Mouse (Mus musculus) midbrain, embryonic 14.5 days (tissue): Measurements from ENCODE around the gene Shox2. TPM values are rescaled to one million over a fixed set of nuclear protein-coding genes. Genes with fewer than 3 reads are reported as not detected.

Source experiments
- ATAC-seq: fragments of 200-750 bp; cut with Nextera tagmentation; 2 replicates; pipeline ENCODE4 v1.8.0; 2017; ENCODE audit warnings: moderate number of reproducible peaks, moderate library complexity; ENCODE audit not compliant: low FRiP score, low TSS enrichment
- DNase-seq: peaks from one replicate; pipeline ENCODE4 v3.0.0-alpha.2; 2015
- H3K27ac ChIP-seq: fragments of 300-500 bp; sonication (generic); replicated peaks from 2 replicates; pipeline ENCODE4 v1.5.1; 2014; ENCODE audit warnings: mild to moderate bottlenecking, low read depth, low read length, moderate library complexity
- H3K27me3 ChIP-seq: fragments of 300-500 bp; sonication (generic); 2 replicates; pipeline ENCODE4 v1.6.1; 2014; ENCODE audit warnings: low read length, control low read depth, mixed read lengths; ENCODE audit not compliant: control insufficient read depth, insufficient read depth
- H3K36me3 ChIP-seq: fragments of 300-500 bp; sonication (generic); 2 replicates; pipeline ENCODE4 v1.6.1; 2014; ENCODE audit warnings: low read length, control low read depth; ENCODE audit not compliant: control insufficient read depth, insufficient read depth
- H3K4me1 ChIP-seq: fragments of 300-500 bp; sonication (generic); 2 replicates; pipeline ENCODE4 v1.6.1; 2014; ENCODE audit warnings: mild to moderate bottlenecking, antibody characterized with exemption, low read length, control low read depth; ENCODE audit not compliant: control insufficient read depth, insufficient read depth
- H3K4me2 ChIP-seq: fragments of 300-500 bp; sonication (generic); 2 replicates; pipeline ENCODE4 v1.6.1; 2014; ENCODE audit warnings: mild to moderate bottlenecking, low read length, moderate library complexity
- H3K4me3 ChIP-seq: fragments of 300-500 bp; sonication (generic); replicated peaks from 2 replicates; pipeline ENCODE4 v1.5.1; 2014; ENCODE audit warnings: low read depth, low read length
- H3K9ac ChIP-seq: fragments of 300-500 bp; sonication (generic); replicated peaks from 2 replicates; pipeline ENCODE4 v1.6.1; 2014; ENCODE audit warnings: mild to moderate bottlenecking, low read length, moderate library complexity
- H3K9me3 ChIP-seq: fragments of 300-500 bp; sonication (generic); 2 replicates; pipeline ENCODE4 v1.6.1; 2016; ENCODE audit warnings: low read length, control low read depth, mixed read lengths; ENCODE audit not compliant: control insufficient read depth
- WGBS: fragments of 180-500 bp; shearing (Covaris S2); extraction: QIAGEN DNeasy Blood & Tissue Kit; methylation state at CpG from one replicate; pipeline ENCODE4 v1.1.7; 2014; 5-methylcytosine and 5-hydroxymethylcytosine counted together
- polyA plus RNA-seq: library from polyadenylated mRNA; unstranded; fragments of >200 nt; fragmentation: Nextera tagmentation; extraction: Ambion mirVana; gene quantifications from 2 replicates; pipeline ENCODE4 v1.2.1, GENCODE M21; 2014

Gene Shox2
- polyA plus RNA-seq, result 61.8 and 74.7 TPM in 2 replicates

DNA sequence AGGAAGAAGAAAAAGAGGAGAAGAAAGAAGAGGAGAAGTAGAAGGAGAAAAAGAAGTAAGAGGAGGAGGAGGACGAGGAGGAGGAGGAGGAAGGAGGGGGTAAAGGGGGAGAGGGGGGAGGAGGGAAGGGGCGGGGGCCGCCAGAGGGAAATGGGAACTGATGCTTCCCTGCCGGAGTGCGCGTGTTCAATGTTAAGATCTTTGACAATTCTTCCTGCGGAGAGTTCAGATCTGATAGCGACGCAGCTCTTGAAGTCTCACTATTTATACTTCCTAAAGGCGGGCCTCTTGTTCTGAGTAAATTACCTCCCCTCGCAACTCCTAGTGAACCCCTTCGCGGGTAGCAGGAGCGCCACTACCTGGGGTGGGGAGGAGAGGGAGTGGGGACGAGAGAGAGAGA, at the start of gene Shox2:
TSS of gene Shox2 (minus strand) at position 66 of the 400 bp plus-strand sequence.
- peak within 1 kb of the TSS; percentile 43 for H3K4me2 ChIP-seq
- peaks cover 13% of the 10 kb centered on the region; the same call in 1 of the 2 replicates for H3K4me1 ChIP-seq
- peak within 1 kb of the TSS; percentile 54 for H3K4me3 ChIP-seq
- DNase-seq, result peak; percentile 73
- ATAC-seq, result peak; percentile 31
- peaks cover 31% of the 10 kb centered on the region for H3K27me3 ChIP-seq
- 0% methylated on average over 14 of the region's 15 CpGs for WGBS
- peak within 1 kb of the TSS; percentile 91 for H3K27ac ChIP-seq
- H3K36me3 ChIP-seq, result no peaks in the 10 kb centered on the region
- H3K9ac ChIP-seq, result peak within 1 kb of the TSS; percentile 73
- no peaks in the 10 kb centered on the region for H3K9me3 ChIP-seq

DNA sequence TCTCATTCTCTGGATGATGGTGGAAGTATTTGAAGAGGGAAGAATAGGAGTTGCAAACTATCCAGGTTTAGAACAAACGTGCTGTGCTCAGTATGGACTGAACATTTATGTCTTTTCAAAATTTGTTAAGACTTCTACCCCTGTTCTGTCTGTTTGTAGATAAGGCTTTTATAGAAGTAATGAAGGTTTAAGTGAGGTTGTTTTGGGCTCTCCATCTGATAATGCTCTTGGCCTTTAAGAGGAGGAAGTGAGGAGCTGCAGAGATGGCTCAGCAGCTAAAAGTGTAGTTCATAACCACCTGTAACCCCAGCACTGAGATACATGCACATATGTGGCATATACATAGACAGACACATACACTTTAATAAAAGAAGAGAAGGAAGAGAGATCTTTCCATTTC, 15.2 kb upstream of the Shox2 start:
- WGBS, result 91% methylated on average over 1 of the region's 1 CpGs
- no peak overlapping the region for H3K27ac ChIP-seq
- ATAC-seq (no peak), DNase-seq (no peak)
- H3K9ac ChIP-seq, result no peak overlapping the region
- H3K27me3 ChIP-seq, result no peaks in the 10 kb centered on the region
- no peak overlapping the region for H3K4me2 ChIP-seq
- H3K36me3 ChIP-seq, result peaks cover 16% of the 10 kb centered on the region
- no peak overlapping the region for H3K4me3 ChIP-seq
- H3K4me1 ChIP-seq, result no peaks in the 10 kb centered on the region
- H3K9me3 ChIP-seq, result no peaks in the 10 kb centered on the region

DNA sequence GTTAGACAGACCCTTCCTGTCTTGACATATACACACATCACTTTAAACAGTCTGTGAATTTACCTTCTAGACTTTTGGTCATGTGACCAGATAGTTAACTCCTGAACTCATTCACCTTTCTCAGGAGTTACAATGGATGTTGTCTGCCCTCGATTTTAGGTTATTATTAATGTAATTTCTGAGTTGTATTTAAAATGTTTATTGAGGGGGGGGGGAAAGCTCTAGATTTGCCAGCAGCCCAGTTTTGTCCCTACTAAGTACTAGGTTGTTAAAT, 4.7 kb upstream of the Shox2 start:
- H3K4me2 ChIP-seq, result peak overlapping the region; percentile 76
- no peaks in the 10 kb centered on the region for H3K9me3 ChIP-seq
- peak overlapping the region; percentile 75 for H3K4me3 ChIP-seq
- peak overlapping the region; percentile 76; the same call in 1 of the 2 replicates for H3K27ac ChIP-seq
- DNase-seq, result no peak
- peaks cover 8% of the 10 kb centered on the region; the same call in 1 of the 2 replicates for H3K4me1 ChIP-seq
- no peaks in the 10 kb centered on the region for H3K36me3 ChIP-seq
- 9% methylated on average over 1 of the region's 1 CpGs for WGBS
- no peak; the same call in 1 of the 2 replicates for ATAC-seq
- peak overlapping the region; percentile 77 for H3K9ac ChIP-seq
- peaks cover 12% of the 10 kb centered on the region for H3K27me3 ChIP-seq

DNA sequence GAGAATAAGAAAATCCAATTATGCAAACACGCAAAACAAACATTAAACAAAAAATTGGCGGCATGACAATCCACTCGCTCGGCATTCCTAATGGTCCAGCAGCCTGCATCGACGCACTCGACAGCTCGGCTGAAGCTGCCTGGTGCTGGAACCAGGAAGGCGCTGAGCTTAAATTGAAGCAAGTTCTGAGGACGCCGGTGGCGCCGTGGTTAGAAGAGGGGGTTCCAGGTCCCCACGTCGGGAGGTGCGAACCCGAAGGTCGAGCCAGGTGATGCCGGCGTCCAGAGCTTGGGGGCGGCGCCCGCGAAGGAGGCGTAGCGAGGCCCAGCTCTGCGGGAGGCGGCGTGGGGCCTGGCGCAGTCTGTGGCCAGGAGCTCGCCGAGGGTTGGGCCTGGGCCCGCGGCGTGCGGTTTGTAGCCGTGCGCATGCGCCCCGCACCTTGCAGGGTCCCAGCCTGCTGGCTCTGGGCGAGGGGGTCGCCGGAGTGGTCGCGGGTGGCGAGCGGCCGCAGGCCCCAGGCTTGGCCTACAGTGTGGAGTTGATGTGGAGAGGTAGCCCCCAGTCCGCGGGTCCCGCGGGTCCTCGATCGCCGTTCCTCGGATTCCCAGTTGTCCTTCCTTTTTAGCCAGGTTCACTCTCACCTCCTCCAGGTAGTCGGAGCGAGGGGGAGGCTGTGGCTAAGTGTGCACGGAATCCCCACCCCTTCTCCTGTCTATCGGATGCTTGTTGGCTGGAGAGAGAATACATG, 4.1 kb upstream of the Shox2 start:
- H3K36me3 ChIP-seq, result no peaks in the 10 kb centered on the region
- peak overlapping the region; percentile 77 for H3K9ac ChIP-seq
- H3K4me3 ChIP-seq, result peak overlapping the region; percentile 75
- WGBS, result under 1% methylated on average over 60 of the region's 60 CpGs
- H3K27me3 ChIP-seq, result peaks cover 17% of the 10 kb centered on the region
- ATAC-seq (peak; percentile 91), DNase-seq (peak; percentile 91)
- peaks cover 8% of the 10 kb centered on the region; the same call in 1 of the 2 replicates for H3K4me1 ChIP-seq
- peak overlapping the region; percentile 76 for H3K4me2 ChIP-seq
- H3K27ac ChIP-seq, result peak overlapping the region; percentile 76
- no peaks in the 10 kb centered on the region for H3K9me3 ChIP-seq

DNA sequence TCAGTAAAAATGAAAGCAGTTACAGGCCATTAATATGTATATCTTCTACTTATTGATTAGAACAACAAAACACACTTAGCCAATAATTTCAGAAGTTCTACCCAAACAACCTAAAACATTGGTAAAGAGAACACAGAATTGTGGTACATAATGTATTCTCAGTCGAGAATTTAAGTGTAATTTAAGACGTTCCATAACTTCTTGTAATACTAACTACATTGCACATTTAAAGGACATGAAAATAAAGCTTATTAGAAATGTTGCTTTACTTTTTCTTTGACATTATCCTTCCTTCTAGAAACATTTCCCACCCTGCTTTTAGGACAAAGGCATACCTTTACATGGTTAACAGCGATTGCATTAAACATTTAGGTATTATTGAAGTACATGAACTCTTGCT, 1.9 kb upstream of the Shox2 start:
- Histone ChIP-seq H3K4me1 (peaks cover 13% of the 10 kb centered on the region; the same call in 1 of the 2 replicates), H3K4me2 (peak overlapping the region; percentile 43), H3K27ac (no peak overlapping the region), H3K36me3 (no peaks in the 10 kb centered on the region), H3K9me3 (no peaks in the 10 kb centered on the region), H3K4me3 (peak overlapping the region; percentile 54; the same call in 1 of the 2 replicates), H3K9ac (no peak overlapping the region), H3K27me3 (peaks cover 29% of the 10 kb centered on the region)
- DNase-seq (no peak), ATAC-seq (no peak)
- 14% methylated on average over 3 of the region's 3 CpGs for WGBS

GRCm38 (mm10) chr3:66982181-66982911, 775 bp upstream of the Shox2 start:
- peak overlapping the region; percentile 91 for H3K27ac ChIP-seq
- H3K27me3 ChIP-seq, result peaks cover 30% of the 10 kb centered on the region
- DNase-seq, result peak; percentile 75
- ATAC-seq, result peak; percentile 56
- H3K4me3 ChIP-seq, result peak overlapping the region; percentile 54
- H3K9ac ChIP-seq, result peak overlapping the region; percentile 28; the same call in 1 of the 2 replicates
- no peaks in the 10 kb centered on the region for H3K9me3 ChIP-seq
- H3K4me2 ChIP-seq, result peak overlapping the region; percentile 43
- no peaks in the 10 kb centered on the region for H3K36me3 ChIP-seq
- H3K4me1 ChIP-seq, result peaks cover 13% of the 10 kb centered on the region; the same call in 1 of the 2 replicates
- under 1% methylated on average over 29 of the region's 29 CpGs for WGBS

DNA sequence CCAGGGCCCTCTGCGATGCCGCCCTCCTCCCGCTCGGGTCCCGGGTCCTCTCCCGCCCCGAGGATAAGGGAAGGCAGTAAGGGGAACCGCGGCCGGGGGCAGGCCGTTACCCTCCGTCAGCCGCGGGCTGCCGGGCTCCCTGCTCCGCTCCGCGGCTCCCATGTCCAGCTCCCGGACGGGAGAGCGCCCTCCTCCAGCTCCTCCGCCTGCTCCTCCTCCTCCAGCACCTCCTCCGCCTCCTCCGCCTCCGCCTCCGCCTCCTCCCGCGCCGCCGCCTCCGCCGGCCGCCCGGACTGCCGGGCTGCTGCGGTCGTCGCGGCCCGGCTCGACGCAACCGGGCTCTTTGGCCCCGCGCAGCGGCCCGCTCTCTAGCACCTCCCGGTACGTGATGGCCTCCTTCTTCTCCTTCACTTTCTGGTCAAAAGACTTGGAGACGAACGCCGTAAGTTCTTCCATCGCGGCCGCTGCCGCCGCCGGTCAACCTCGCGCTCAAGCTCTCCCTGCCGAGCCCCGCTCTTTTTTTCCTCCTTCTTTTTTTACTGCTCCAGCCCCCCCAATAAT, 390 bp downstream of the Shox2 start, which contains the start of gene Rsrc1:
TSS of gene Rsrc1 (plus strand) at position 290 of the 561 bp plus-strand sequence.
- peaks cover 8% of the 10 kb centered on the region; the same call in 1 of the 2 replicates for H3K4me1 ChIP-seq
- H3K9me3 ChIP-seq, result no peaks in the 10 kb centered on the region
- peaks cover 34% of the 10 kb centered on the region for H3K27me3 ChIP-seq
- peak within 1 kb of the TSS; percentile 91 for H3K27ac ChIP-seq
- peak; percentile 69 for DNase-seq
- no peaks in the 10 kb centered on the region for H3K36me3 ChIP-seq
- WGBS, result under 1% methylated on average over 57 of the region's 62 CpGs
- H3K9ac ChIP-seq, result peak within 1 kb of the TSS; percentile 73
- peak within 1 kb of the TSS; percentile 54 for H3K4me3 ChIP-seq
- peak within 1 kb of the TSS; percentile 43 for H3K4me2 ChIP-seq
- peak; percentile 16; the same call in 1 of the 2 replicates for ATAC-seq

DNA sequence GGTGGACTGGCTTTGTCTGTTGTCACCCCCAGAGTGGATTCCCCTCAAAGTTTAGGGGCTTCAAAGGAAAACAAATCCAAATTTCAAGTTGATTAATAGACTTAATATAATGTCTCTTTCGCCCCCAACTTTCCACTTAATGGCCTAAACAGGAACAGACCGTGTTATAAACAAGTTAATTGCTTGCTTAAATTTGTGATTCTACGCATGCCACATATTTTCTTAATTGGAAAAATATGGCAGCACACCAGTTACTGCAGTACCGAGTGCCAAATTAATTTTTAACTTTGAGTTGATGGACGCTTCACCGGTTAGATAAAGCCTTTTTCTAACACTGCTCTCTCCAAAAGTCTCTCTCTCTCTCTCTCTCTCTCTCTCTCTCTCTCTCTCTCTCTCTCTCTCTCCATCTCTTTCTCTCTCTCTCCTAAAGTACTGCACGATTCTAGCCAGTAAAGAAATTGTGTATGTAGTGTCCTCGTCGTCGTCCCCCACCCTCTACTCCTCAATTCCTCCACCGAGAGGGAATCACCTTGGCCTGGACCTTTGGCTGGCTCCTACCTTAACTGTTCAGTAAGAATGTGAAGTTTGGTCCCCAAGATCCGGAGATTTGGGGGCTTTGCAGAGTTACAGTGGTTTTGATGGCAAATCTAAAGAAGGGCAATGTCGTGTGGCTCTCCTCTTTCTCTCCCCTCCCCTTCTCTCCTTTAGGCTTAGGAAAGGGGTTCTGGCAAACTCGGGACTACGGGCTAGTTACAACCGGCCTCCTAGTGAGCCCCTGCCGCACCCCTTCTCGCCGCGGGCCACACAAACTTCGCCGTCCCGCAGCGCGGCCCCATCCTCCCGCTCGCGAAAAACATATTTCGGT, 1.2 kb downstream of the Shox2 start:
- DNase-seq, result peak; percentile 43
- ATAC-seq, result no peak
- H3K27me3 ChIP-seq, result peaks cover 37% of the 10 kb centered on the region

More for the DNA sequence above, 1.2 kb downstream of the Shox2 start:
- peaks cover 8% of the 10 kb centered on the region; the same call in 1 of the 2 replicates for H3K4me1 ChIP-seq
- no peaks in the 10 kb centered on the region for H3K36me3 ChIP-seq
- peak overlapping the region; percentile 43 for H3K4me2 ChIP-seq
- peak overlapping the region; percentile 73 for H3K9ac ChIP-seq
- peak overlapping the region; percentile 54 for H3K4me3 ChIP-seq
- peak overlapping the region; percentile 91 for H3K27ac ChIP-seq
- H3K9me3 ChIP-seq, result no peaks in the 10 kb centered on the region
- 1% methylated on average over 29 of the region's 29 CpGs for WGBS
